Mouse (Mus musculus): ENCODE results near the gene Ndufb2.

Gene Ndufb2

DNA sequence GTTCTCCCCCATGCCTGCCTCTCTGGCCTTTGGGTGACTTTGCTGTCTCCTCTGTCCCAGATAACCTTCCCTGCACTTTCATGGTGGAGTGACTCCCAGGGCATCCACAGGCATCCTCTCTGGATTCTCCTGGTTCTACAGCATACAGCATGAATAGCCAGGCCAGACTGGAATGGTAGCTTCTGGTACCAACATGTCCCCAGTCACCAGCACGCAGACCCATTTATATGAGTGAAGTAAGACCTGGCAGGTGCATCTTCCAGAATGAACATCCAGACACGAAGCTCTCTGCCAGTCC lies 36.8 kb upstream of the Ndufb2 start:
- H3K27me3 ChIP-seq (ENCODE audit: insufficient read depth, low read length) = peaks cover 9% of the 10 kb centered on the region
- H3K4me1 ChIP-seq (replicated peaks; ENCODE audit: low read depth, low read length) = peaks cover 66% of the 10 kb centered on the region
- TF ChIP-seq CTCF (conservative IDR thresholded peaks at IDR 0.05; ENCODE audit: low read length) (no peak), POU5F1 (IDR thresholded peaks at IDR 0.05; ENCODE audit: borderline replicate concordance, low read length) (no peak), NANOG (IDR thresholded peaks at IDR 0.05; ENCODE audit: borderline replicate concordance, low read length) (no peak)
- H3K36me3 ChIP-seq (ENCODE audit: insufficient read depth, low read length) = peaks cover 12% of the 10 kb centered on the region
- peak overlapping the region; percentile 21; the same call in 1 of the 2 replicates for H3K4me3 ChIP-seq (replicated peaks; ENCODE audit: low read length)
- H3K9me3 ChIP-seq (ENCODE audit: low read length) = no peaks in the 10 kb centered on the region

DNA sequence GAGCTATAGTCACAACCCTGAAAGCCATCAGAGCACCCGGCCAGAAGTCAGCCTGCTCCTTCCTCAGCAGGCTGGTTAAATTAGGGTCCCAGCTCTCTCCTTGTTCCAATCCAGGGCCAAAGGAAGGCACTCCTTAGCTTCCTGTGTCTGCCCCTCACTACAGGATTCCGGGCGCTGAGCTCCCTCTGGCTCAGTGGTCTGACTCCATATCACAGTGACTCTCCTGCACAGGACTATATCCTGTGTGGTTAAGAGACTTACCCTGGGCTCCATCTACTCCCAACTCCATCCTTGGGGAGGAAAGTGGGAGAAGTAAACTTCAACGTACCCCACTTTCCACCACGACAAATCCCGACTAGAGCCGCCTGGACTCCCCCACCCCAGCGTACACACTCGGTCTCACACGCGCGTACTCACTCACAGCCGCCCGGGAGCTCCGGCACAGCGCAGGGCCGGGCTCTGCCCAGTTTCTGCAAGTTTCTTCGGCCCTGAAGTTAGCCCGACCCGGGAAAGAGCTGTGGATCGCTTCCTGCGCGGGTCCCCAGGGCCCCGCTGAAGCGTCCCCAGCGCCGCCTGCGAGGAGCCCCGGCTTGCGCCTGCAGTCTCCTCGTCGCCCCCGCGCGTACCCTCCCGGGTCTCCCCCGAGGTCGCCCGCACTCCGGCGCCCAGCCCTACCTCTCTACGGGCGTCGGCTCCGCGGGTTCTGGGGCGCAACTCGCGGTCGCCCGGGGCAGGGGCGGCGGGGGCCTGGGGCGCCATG lies 35.3 kb upstream of the Ndufb2 start:
- TF ChIP-seq POU5F1 (IDR thresholded peaks at IDR 0.05; ENCODE audit: borderline replicate concordance, low read length) (no peak), CTCF (conservative IDR thresholded peaks at IDR 0.05; ENCODE audit: low read length) (no peak), NANOG (IDR thresholded peaks at IDR 0.05; ENCODE audit: borderline replicate concordance, low read length) (no peak)
- Histone ChIP-seq H3K4me1 (replicated peaks; ENCODE audit: low read depth, low read length) (peaks cover 63% of the 10 kb centered on the region), H3K9me3 (ENCODE audit: low read length) (no peaks in the 10 kb centered on the region), H3K36me3 (ENCODE audit: insufficient read depth, low read length) (peaks cover 11% of the 10 kb centered on the region), H3K27me3 (ENCODE audit: insufficient read depth, low read length) (peaks cover 12% of the 10 kb centered on the region), H3K4me3 (replicated peaks; ENCODE audit: low read length) (peak overlapping the region; percentile 91)

- Histone ChIP-seq H3K4me1 (replicated peaks; ENCODE audit: low read depth, low read length) (peaks cover 61% of the 10 kb centered on the region), H3K9me3 (ENCODE audit: low read length) (no peaks in the 10 kb centered on the region), H3K36me3 (ENCODE audit: insufficient read depth, low read length) (peaks cover 7% of the 10 kb centered on the region), H3K4me3 (replicated peaks; ENCODE audit: low read length) (peak within 1 kb of the TSS; percentile 91), H3K27me3 (ENCODE audit: insufficient read depth, low read length) (peaks cover 12% of the 10 kb centered on the region)
- no peak for TF ChIP-seq NANOG (IDR thresholded peaks at IDR 0.05; ENCODE audit: borderline replicate concordance, low read length)
- TF ChIP-seq POU5F1 (IDR thresholded peaks at IDR 0.05; ENCODE audit: borderline replicate concordance, low read length) = no peak
- TF ChIP-seq CTCF (conservative IDR thresholded peaks at IDR 0.05; ENCODE audit: low read length) = no peak
Measured at GRCm38 (mm10) chr6:39557723-39558261, 34.6 kb upstream of the Ndufb2 start, which contains the start of gene Dennd2a. Gene Dennd2a (minus strand): TSS chr6:39557867.

- TF ChIP-seq POU5F1 (IDR thresholded peaks at IDR 0.05; ENCODE audit: borderline replicate concordance, low read length) (no peak), NANOG (IDR thresholded peaks at IDR 0.05; ENCODE audit: borderline replicate concordance, low read length) (no peak), CTCF (conservative IDR thresholded peaks at IDR 0.05; ENCODE audit: low read length) (no peak)
- H3K4me3 ChIP-seq (replicated peaks; ENCODE audit: low read length) = no peak overlapping the region
- H3K4me1 ChIP-seq (replicated peaks; ENCODE audit: low read depth, low read length) = peaks cover 56% of the 10 kb centered on the region
- H3K27me3 ChIP-seq (ENCODE audit: insufficient read depth, low read length) = peaks cover 15% of the 10 kb centered on the region
- no peaks in the 10 kb centered on the region for H3K36me3 ChIP-seq (ENCODE audit: insufficient read depth, low read length)
- H3K9me3 ChIP-seq (ENCODE audit: low read length) = no peaks in the 10 kb centered on the region
Measured at GRCm38 (mm10) chr6:39559276-39559939, 33.0 kb upstream of the Ndufb2 start.

DNA sequence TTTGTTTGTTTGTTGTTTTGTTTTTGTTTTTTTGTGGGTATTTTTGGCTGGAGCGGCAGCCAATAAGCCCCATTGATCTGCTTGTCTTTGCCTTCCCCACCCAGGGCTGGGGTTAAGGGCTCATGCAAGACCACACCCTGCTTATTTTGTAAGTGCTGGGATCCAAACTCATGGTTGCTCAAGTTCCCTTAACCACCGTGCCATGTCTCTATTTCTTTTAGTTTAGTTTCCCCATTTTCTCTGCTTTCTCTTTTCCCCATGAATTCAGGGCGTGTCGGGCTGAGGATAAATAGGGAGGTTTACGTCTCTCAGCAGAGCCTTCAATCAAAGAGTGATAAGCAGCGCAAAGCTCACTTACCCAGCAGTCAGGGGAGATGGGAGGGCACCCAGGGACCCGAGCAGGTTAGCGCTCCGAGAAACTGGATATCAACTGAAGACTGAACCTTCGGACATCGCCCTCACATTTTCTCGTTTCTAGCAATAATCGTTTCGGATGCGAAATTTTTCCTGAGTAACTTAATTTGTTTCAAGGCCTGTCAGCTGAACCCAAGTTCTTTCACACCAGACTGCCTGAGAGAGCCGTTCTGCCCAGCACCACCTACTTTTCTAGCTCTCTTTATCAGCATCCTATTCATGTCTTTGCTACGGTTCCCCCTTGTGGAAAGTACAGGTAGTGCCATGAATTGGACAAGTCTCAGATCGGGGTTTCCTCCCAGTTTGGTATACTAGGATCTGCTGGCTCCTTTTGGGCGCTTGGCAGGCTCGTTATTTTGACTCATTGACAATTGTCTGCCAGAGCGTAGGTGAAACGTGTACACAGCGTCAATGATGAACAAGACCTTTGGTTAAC lies 30.0 kb upstream of the Ndufb2 start:
- Histone ChIP-seq H3K4me1 (replicated peaks; ENCODE audit: low read depth, low read length) (peaks cover 30% of the 10 kb centered on the region), H3K36me3 (ENCODE audit: insufficient read depth, low read length) (no peaks in the 10 kb centered on the region), H3K27me3 (ENCODE audit: insufficient read depth, low read length) (peaks cover 7% of the 10 kb centered on the region), H3K9me3 (ENCODE audit: low read length) (no peaks in the 10 kb centered on the region), H3K4me3 (replicated peaks; ENCODE audit: low read length) (peak overlapping the region; percentile 61)
- TF ChIP-seq NANOG (IDR thresholded peaks at IDR 0.05; ENCODE audit: borderline replicate concordance, low read length) (no peak), CTCF (conservative IDR thresholded peaks at IDR 0.05; ENCODE audit: low read length) (peak; percentile 78), POU5F1 (IDR thresholded peaks at IDR 0.05; ENCODE audit: borderline replicate concordance, low read length) (no peak)

DNA sequence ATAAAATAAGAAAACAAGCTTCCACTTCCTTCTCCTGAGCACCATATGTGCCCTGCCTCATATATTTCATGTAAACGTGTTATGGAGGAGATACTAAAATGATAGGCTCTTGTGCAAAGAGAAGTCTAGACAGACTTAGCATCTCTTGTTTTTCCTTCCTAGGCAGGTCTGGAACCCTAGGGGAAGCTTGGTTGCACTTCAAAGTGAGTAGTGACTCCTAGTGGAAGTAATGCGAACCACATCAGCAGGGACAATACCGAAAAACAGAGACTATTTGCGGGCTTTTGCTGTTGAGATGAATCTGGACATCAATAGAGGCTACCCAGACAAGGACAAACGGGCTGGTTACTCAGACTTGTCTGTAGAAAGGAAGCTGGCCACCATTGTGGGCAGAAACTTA lies 24.8 kb upstream of the Ndufb2 start:
- TF ChIP-seq CTCF (conservative IDR thresholded peaks at IDR 0.05; ENCODE audit: low read length) (peak; percentile 92), POU5F1 (IDR thresholded peaks at IDR 0.05; ENCODE audit: borderline replicate concordance, low read length) (no peak), NANOG (IDR thresholded peaks at IDR 0.05; ENCODE audit: borderline replicate concordance, low read length) (no peak)
- Histone ChIP-seq H3K36me3 (ENCODE audit: insufficient read depth, low read length) (no peaks in the 10 kb centered on the region), H3K9me3 (ENCODE audit: low read length) (no peaks in the 10 kb centered on the region), H3K4me3 (replicated peaks; ENCODE audit: low read length) (no peak overlapping the region), H3K4me1 (replicated peaks; ENCODE audit: low read depth, low read length) (peaks cover 4% of the 10 kb centered on the region), H3K27me3 (ENCODE audit: insufficient read depth, low read length) (peaks cover 37% of the 10 kb centered on the region)

DNA sequence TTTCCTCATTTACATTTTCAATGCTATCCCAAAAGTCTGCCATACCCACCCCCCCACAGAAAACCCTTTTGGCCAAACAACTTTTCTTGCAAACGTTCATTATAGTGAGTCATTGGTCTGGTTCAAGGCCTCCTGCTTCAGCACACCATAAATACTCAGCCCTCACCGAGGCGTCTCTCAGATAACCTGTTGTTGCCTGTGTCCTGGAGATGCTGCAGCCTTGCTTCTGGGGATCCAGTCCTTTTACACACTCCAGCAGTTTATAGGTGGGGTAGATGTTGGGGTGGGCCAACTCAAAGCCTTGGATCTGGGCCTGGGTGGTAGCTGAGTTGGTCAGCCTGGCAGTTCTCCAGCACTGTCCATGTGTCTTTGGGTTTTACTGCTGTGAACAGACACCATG lies 21.9 kb upstream of the Ndufb2 start:
- no peaks in the 10 kb centered on the region for H3K9me3 ChIP-seq (ENCODE audit: low read length)
- H3K4me3 ChIP-seq (replicated peaks; ENCODE audit: low read length) = no peak overlapping the region
- peaks cover 48% of the 10 kb centered on the region for H3K27me3 ChIP-seq (ENCODE audit: insufficient read depth, low read length)
- H3K4me1 ChIP-seq (replicated peaks; ENCODE audit: low read depth, low read length) = peaks cover 15% of the 10 kb centered on the region
- no peaks in the 10 kb centered on the region for H3K36me3 ChIP-seq (ENCODE audit: insufficient read depth, low read length)
- no peak for TF ChIP-seq POU5F1 (IDR thresholded peaks at IDR 0.05; ENCODE audit: borderline replicate concordance, low read length)
- no peak for TF ChIP-seq CTCF (conservative IDR thresholded peaks at IDR 0.05; ENCODE audit: low read length)
- no peak for TF ChIP-seq NANOG (IDR thresholded peaks at IDR 0.05; ENCODE audit: borderline replicate concordance, low read length)

Measured in E14TG2a.4 (cell line).